ENCODE assay signal across 18 mouse cellular contexts in genomic region chr9:80930628-80931027, GRCm38 (mm10).
"Had no signal": no experiment of that assay in that cellular context is flagged by ENCODE, and none has a peak within 500 bp of the region (broad histone marks: within the 10 kb centered on the region; RNA-seq: fewer than 3 reads in every experiment).

No protein-coding gene starts in this region.

- H3K27me3 ChIP-seq: liver, embryonic 13.5 days; liver, embryonic 15.5 days; megakaryocyte, embryonic 14.5 days; midbrain, embryonic 13.5 days; midbrain, embryonic 15.5 days; neural tube, embryonic 12.5 days; stomach, embryonic 15.5 days had no signal

- H3K4me1 ChIP-seq: liver, embryonic 13.5 days; liver, embryonic 15.5 days; megakaryocyte, embryonic 14.5 days; neural tube, embryonic 12.5 days; stomach, embryonic 15.5 days had no signal

- H3K9me3 ChIP-seq: liver, embryonic 13.5 days; liver, embryonic 15.5 days; megakaryocyte, embryonic 14.5 days; midbrain, embryonic 13.5 days; midbrain, embryonic 15.5 days; neural tube, embryonic 12.5 days; stomach, embryonic 15.5 days had no signal

- ATAC-seq: liver, postnatal 0 days; lung, postnatal 0 days; midbrain, embryonic 13.5 days; midbrain, embryonic 15.5 days had no signal

- H3K9ac ChIP-seq: liver, embryonic 13.5 days; liver, embryonic 15.5 days; liver, postnatal 0 days; midbrain, embryonic 13.5 days; midbrain, embryonic 15.5 days; neural tube, embryonic 12.5 days; stomach, embryonic 15.5 days had no signal

- H3K27ac ChIP-seq: liver, embryonic 13.5 days; liver, embryonic 15.5 days; macrophage; midbrain, embryonic 13.5 days; midbrain, embryonic 15.5 days; neural tube, embryonic 12.5 days; stomach, embryonic 15.5 days; stomach, postnatal 0 days had no signal

- H3K4me3 ChIP-seq: liver, embryonic 13.5 days; liver, embryonic 15.5 days; megakaryocyte, embryonic 14.5 days; midbrain, embryonic 13.5 days; midbrain, embryonic 15.5 days; neural tube, embryonic 12.5 days; stomach, embryonic 15.5 days had no signal

- H3K4me2 ChIP-seq: liver, embryonic 11.5 days; liver, embryonic 13.5 days; liver, embryonic 15.5 days; midbrain, embryonic 11.5 days; midbrain, embryonic 13.5 days; midbrain, embryonic 15.5 days; neural tube, embryonic 12.5 days; stomach, embryonic 15.5 days had no signal

- DNase-seq: liver, embryonic 13.5 days; liver, postnatal 0 days; lung, postnatal 14 days; right cerebral cortex, postnatal 14 days; thymus, adult 2 months; thymus, postnatal 25 days; thymus, postnatal 4 days had no signal

- H3K36me3 ChIP-seq: liver, embryonic 13.5 days; liver, embryonic 15.5 days; midbrain, embryonic 13.5 days; midbrain, embryonic 15.5 days; neural tube, embryonic 12.5 days; stomach, embryonic 15.5 days had no signal
